Mouse (Mus musculus) telencephalon, adult 2 months (tissue): ENCODE results near the gene Cdrt4.

Experiments
- DNase-seq: peaks from one replicate; pipeline ENCODE4 v3.0.0-alpha.2; 2011; ENCODE audit warnings: low read depth, low spot score

The Cdrt4 gene

GRCm38 (mm10) chr11:63035420-63036211, 84.6 kb downstream of the Cdrt4 start:
- no peak for DNase-seq

- DNase-seq, result no peak
Observed at GRCm38 (mm10) chr11:63040002-63040661, 89.1 kb downstream of the Cdrt4 start.
